Mouse (Mus musculus) ES-Bruce4 (cell line): ENCODE measurements around the gene Galntl6.

Experiments
- CTCF ChIP-seq: IDR thresholded peaks from one replicate; pipeline ENCODE4 v1.8.1; 2011; ENCODE audit warnings: low read depth, low read length
- EP300 ChIP-seq: IDR thresholded peaks from 2 replicates; pipeline ENCODE4 v1.6.1; 2011; ENCODE audit warnings: low read depth, low read length; ENCODE audit not compliant: insufficient read depth
- POLR2A ChIP-seq: IDR thresholded peaks from one replicate; pipeline ENCODE4 v1.8.1; 2011; ENCODE audit warnings: low read length; ENCODE audit not compliant: insufficient read depth

DNA sequence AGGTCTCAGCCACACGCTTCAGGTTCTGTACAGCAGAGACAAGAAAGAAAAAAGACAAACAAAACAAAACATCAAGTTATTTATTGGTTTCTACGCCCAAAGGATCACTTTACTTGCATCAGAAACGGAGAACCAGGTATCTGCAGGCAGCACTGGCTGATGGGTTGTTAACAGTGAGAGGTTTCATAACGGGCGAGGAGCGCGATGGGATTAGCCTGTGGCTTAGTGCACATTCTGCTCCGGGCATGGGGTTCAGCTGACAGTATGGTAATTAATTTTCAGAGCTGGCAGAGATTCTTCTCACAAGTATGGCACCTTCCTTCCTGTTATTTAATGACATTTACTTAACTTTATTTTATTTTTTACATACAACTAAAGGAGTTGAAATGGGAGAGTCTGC, 1075.1 kb downstream of the Galntl6 start:
- TF ChIP-seq POLR2A (no peak), CTCF (no peak), EP300 (no peak)
